Mouse (Mus musculus) small intestine, adult 2 months (tissue): ENCODE results near the gene Zfp365. TPM values are rescaled to one million over a fixed set of nuclear protein-coding genes. Genes with fewer than 3 reads are reported as not detected.

Experiments used
- H3K27ac ChIP-seq: fragments of 200-500 bp; 2 replicates; pipeline ENCODE4 v1.5.1; 2012; ENCODE audit warnings: low read depth, low read length, control low read depth, inconsistent platforms; ENCODE audit not compliant: insufficient read depth
- H3K27me3 ChIP-seq: fragments of 200-500 bp; 2 replicates; pipeline ENCODE4 v1.6.1; 2012; ENCODE audit warnings: mild to moderate bottlenecking, moderate library complexity, low read length, inconsistent platforms; ENCODE audit not compliant: control insufficient read depth, insufficient read depth
- H3K36me3 ChIP-seq: fragments of 200-500 bp; 2 replicates; pipeline ENCODE4 v1.6.1; 2012; ENCODE audit warnings: mild to moderate bottlenecking, low read length, control low read depth, inconsistent platforms; ENCODE audit not compliant: control insufficient read depth, insufficient read depth
- H3K4me1 ChIP-seq: fragments of 200-500 bp; 2 replicates; pipeline ENCODE4 v1.6.1; 2012; ENCODE audit warnings: low read length, inconsistent platforms, mixed read lengths; ENCODE audit not compliant: control insufficient read depth, insufficient read depth, insufficient read length
- H3K4me3 ChIP-seq: fragments of 200-500 bp; 2 replicates; pipeline ENCODE4 v1.5.1; 2012; ENCODE audit warnings: low read depth, mild to moderate bottlenecking, control low read depth, inconsistent platforms, low read length, moderate library complexity
- CTCF ChIP-seq: fragments of 200-500 bp; IDR thresholded peaks from 2 replicates; pipeline ENCODE4 v1.5.1; 2012; ENCODE audit warnings: low read depth, mild to moderate bottlenecking, control low read depth, inconsistent platforms, low read length, moderate library complexity, mixed read lengths; ENCODE audit not compliant: insufficient replicate concordance, insufficient read length; ENCODE audit errors: extremely low read depth
- POLR2A ChIP-seq: fragments of 200-500 bp; IDR thresholded peaks from 2 replicates; pipeline ENCODE4 v1.6.1; 2012; ENCODE audit warnings: low read depth, mild to moderate bottlenecking, control low read depth, inconsistent platforms, low read length, moderate library complexity
- WGBS: fragments of 180-500 bp; shearing (Covaris S2); methylation state at CpG from one replicate; pipeline ENCODE4 v1.1.7; 2018; 5-methylcytosine and 5-hydroxymethylcytosine counted together
- polyA plus RNA-seq: library from polyadenylated mRNA; depleted of rRNA; stranded (reverse); fragments of >200 nt; gene quantifications from 2 replicates; pipeline ENCODE4 v1.2.3, GENCODE M21; 2012; rRNA removed

The Zfp365 gene
- polyA plus RNA-seq, 1 experiment, result 0.06 TPM

- H3K4me1 ChIP-seq, result peaks cover 3% of the 10 kb centered on the region; the same call in 1 of the 2 replicates
- no peaks in the 10 kb centered on the region for H3K36me3 ChIP-seq
- 41% methylated on average over 14 of the region's 14 CpGs for WGBS
- H3K4me3 ChIP-seq, result no peak overlapping the region
- H3K27me3 ChIP-seq, result no peaks in the 10 kb centered on the region
- TF ChIP-seq CTCF (no peak), POLR2A (no peak)
- no peak overlapping the region for H3K27ac ChIP-seq
Measured at GRCm38 (mm10) chr10:67846016-67846650, 66.3 kb downstream of the Zfp365 start.

- Histone ChIP-seq H3K36me3 (no peaks in the 10 kb centered on the region), H3K27me3 (no peaks in the 10 kb centered on the region), H3K4me3 (no peak overlapping the region), H3K27ac (no peak overlapping the region), H3K4me1 (peaks cover 3% of the 10 kb centered on the region; the same call in 1 of the 2 replicates)
- WGBS, result 80% methylated on average over 10 of the region's 10 CpGs
- TF ChIP-seq CTCF, result no peak
- no peak for TF ChIP-seq POLR2A
Measured at GRCm38 (mm10) chr10:67841596-67841995, 70.9 kb downstream of the Zfp365 start.

DNA sequence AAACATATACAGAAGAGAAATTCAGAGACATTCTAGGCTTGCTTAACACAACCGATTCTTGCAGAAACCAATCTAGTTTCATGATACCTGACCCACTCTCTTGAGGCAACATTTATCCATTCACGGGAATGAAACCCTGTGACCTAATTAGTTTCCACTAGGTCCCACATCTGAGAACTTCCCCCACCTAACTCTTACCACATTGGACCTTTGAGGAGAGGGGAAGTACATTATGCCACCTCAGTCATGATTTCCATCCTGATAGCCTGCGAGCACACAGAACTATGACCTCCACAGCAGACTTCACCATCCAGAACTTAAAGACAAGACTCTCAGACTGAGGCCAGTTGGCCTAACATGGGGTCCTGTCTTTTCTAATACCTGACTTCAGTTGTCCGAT is 71.7 kb downstream of the Zfp365 start:
- no peak for TF ChIP-seq POLR2A
- TF ChIP-seq CTCF, result no peak
- Histone ChIP-seq H3K36me3 (no peaks in the 10 kb centered on the region), H3K27me3 (no peaks in the 10 kb centered on the region), H3K4me1 (no peaks in the 10 kb centered on the region), H3K4me3 (no peak overlapping the region), H3K27ac (no peak overlapping the region)
- 80% methylated on average over 4 of the region's 4 CpGs for WGBS

DNA sequence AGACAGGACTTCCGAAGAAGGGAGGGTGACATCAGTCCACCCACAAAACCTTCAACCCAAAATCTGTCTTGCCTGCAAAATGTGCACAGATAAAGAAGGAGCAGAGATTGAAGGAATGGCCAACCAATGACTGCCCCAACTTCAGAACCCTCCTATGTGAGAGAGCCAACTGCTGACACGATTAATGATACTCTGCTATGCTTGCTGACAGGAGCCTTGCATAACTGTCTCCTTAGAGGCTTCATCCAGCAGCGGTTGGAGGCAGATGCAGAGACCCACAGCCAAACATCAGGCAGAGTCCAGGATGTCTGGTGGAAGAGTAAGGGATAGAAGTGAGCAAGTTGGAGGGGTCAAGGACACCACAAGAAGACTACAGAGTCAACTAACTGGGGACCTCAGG is 73.3 kb downstream of the Zfp365 start:
- Histone ChIP-seq H3K4me3 (no peak overlapping the region), H3K36me3 (no peaks in the 10 kb centered on the region), H3K27me3 (no peaks in the 10 kb centered on the region), H3K27ac (no peak overlapping the region), H3K4me1 (no peaks in the 10 kb centered on the region)
- 60% methylated on average over 3 of the region's 3 CpGs for WGBS
- no peak for TF ChIP-seq CTCF
- no peak for TF ChIP-seq POLR2A

DNA sequence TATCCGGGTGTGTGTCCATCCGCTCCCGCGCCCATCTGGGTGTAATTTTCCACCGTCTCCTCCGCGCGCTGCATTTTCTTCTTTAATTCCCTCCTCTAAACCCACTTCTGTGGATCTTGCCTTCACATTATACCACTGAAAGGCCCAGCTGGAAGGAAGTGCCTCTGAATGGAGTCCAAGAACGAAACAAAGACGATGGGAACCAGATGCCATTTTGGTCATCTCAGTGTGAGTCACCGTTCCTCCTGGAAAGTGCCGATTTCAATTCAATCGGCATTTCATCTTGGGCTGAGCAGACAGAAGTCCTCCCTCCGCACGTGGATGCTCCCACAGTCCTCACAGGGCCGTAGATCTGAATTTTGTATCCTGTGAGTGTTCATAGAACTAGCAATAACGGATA is 76.0 kb downstream of the Zfp365 start:
- no peak overlapping the region for H3K27ac ChIP-seq
- WGBS, result 82% methylated on average over 17 of the region's 17 CpGs

More for the DNA sequence above, 76.0 kb downstream of the Zfp365 start:
- Histone ChIP-seq H3K27me3 (no peaks in the 10 kb centered on the region), H3K4me3 (no peak overlapping the region), H3K4me1 (no peaks in the 10 kb centered on the region), H3K36me3 (no peaks in the 10 kb centered on the region)
- TF ChIP-seq POLR2A (no peak), CTCF (no peak)

Other genes with a start within 250 kb of the Zfp365 start
- gene Rtkn2, start 66.9 kb upstream of the Zfp365 start, polyA plus RNA-seq, result 0.06 TPM in 1 of 2 replicates, not detected in the other